Mouse (Mus musculus): Measurements from ENCODE around the gene Evpl.

GRCm38 (mm10) chr11:116259461-116259860 lies 21.6 kb upstream of the Evpl start:
- TF ChIP-seq CTCF (IDR thresholded peaks at IDR 0.05; ENCODE audit: borderline replicate concordance, control insufficient read depth, extremely low read depth, insufficient read depth, low read length, poor library complexity), result no peak
- TF ChIP-seq POLR2A (IDR thresholded peaks at IDR 0.05; ENCODE audit: control insufficient read depth, extremely low read depth, insufficient read depth, low read length, poor library complexity), result no peak

Measured in thymus, adult 2 months (tissue).